Mouse (Mus musculus) spleen, adult 18-20 months (tissue): Measurements from ENCODE around the gene Tet2.

ENCODE experiments used
- DNase-seq, 2 experiments: peaks; one replicate each; pipeline ENCODE4 v3.0.0; 2022; ENCODE audit warnings: mixed read lengths in 2 of 2

The Tet2 gene

DNA sequence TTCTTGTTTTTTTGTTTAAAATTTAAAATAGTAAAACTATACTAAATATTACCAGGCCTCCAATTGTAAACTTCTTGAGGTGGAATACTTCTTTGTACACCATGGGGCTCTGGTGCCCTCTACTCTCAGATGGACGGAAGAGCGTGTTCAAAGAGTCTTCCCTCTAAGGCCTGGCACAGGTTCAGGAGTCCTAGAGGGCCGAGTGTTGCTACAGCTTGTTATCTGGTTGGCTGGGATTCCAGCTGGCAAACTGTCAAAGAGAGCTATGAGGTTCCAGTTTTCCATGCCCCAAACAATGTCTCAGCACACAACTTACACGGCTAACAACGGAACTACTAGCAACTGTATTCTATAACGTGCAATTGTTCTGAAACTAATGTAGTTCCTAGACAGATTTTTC, 28.8 kb downstream of the Tet2 start:
- DNase-seq, result no peak

DNA sequence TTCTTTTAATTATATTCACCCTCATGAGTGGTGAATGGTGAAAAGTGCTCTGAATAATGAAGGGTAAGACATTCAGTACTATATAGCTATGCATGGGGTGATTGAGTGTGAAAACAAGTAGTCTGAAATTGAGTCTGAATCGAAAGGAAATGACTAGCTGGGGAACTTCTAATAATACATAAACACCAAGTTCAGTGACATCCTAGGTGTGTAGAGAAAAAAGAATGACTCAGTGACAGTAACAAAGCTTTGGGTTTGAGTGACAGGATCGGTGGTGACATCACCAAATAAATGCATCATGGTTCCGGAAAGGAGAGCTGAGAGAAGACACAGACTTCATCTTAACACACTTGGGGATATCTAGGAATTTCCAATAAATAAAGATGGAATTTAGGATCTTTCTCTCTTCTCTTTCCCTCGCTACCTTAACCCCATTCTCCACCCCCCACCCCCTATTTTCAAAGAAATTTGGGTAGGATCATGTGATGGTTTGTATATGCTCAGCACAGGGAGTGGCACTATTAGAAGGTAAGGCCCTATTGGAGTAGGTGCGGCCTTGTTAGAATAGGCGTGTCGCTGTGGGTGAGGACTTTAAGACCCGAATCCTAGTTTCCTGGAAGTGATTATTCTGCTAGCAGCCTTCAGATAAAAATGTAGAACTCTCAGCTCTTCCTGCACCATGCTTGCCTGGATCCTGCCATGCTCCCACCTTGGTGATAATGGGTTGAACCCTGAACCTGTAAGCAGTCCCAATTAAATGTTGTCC, 29.6 kb downstream of the Tet2 start:
- no peak for DNase-seq

DNA sequence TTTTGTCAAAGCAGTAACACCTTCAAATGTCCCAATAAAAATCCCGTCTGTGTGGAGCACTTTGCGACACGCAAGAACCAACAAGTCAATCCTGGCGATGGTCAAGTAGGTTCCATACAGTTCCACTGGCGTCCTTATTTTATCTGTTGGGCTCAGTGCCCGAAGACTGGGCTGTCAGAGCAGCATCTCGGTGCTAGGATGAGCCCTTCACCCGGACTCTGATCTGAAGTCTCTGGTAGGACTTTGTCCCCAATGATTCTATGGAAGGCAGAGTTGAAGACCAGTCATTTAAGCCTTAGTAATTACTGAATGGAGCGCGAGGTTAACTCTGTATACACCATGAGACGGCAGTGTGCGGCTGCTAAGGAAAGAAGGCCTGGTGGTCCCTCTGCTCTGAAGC, 30.6 kb downstream of the Tet2 start:
- no peak for DNase-seq

DNA sequence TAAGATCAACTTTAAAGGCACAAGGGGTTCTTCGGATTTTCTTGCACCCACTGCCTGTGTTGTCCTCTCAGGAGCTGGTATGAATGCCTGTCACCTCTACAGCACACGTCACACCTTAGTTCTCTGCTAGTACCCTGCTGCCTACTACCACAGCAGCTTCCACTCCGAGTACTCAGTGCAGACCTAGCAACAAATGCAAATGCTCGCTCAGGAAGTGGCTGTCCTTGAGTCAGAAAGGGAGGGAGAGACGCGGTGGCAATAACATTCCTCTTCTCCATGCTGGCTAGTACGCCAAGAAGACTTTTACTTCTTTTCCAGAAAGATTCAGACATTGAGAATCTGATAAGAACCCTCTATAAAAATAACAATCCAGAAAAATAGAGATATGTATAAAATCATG, 31.5 kb downstream of the Tet2 start:
- DNase-seq, result no peak

DNA sequence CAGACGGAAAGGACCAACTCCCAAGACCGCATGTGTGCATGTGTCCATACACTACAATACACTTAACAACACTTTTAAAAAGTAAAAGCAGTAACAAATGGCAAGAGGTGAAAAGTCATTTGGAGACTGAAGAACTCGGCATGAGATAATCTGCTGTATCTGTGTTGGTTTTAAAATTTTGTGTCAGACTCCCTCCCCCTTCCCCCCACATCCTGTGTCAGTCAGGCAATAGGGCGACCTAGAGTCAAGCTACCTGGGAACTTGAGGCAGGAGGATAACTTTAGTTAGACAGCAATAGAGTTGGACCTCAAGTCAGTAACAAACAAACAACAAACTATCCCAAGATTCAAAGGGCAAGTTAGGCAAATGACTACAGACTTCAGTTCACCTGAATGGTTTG, 34.6 kb downstream of the Tet2 start:
- no peak for DNase-seq

DNA sequence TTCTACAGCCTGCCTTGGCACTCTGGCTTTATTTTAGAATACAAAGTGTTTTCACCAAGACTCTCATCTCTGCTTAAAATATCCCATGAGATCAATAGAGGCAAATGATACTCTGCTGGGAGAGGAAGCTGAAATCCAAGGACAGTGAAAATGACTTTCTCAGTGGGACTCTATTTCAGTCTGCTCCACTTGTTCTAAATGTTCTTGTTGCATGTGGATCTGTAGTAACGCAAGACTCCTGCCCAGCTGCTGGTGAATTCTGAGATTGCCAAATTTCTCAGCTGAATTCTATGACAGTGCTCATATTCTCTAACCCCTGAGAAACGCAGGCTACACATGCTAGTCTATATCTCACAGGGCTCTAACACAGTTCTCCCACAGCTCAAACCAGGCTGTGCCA, 35.1 kb downstream of the Tet2 start:
- DNase-seq, result no peak

DNA sequence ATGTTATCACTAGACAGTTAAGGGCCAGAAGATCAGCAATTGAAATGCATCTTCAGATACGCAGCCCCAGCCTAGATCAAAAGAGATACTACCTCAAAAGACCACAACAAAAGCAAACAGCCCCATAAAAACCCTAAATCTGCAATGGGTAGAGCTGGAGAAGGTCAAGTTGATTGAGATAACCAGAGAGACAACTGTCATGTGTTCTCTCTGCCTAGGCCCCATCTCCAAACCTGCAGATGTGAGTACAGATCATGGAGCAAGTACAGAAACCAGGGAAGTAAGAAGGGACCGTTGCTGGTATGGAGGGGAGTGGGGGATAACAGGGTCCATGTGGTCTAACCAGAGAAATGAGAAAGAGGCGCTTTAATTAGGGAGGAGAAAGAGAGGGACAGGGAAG, 36.1 kb downstream of the Tet2 start:
- DNase-seq, result no peak

DNA sequence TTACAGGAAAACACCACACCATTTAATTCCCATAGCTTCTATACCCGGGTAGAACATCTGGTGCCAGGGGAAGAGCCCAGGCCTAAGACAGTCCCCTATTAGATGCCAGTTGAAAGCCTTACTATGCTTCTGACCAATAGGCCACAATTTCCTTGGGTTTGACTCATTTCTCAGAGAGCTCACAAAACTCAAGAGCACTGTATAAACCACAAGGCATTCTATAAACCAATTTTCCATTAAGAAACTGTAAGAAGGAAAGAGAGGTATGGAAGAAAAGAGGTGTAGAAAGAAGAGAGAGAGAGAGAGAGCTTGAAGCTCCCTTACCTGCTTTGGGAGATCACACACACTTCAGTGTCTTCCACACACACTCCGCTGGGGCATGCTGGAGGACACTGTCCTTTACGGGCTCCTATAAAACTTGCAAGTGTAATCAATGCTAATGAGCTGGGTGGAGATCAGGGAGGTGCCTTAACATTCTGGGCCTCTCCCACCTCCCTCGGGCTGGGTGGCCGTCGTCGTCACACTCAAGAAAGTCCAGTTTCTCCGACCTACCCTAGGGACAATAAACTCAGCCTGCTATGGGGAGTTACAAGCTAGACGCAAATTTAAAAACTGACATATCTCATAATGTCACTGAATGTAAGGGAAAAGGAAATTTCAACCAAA, 38.5 kb downstream of the Tet2 start:
- DNase-seq, result no peak

DNA sequence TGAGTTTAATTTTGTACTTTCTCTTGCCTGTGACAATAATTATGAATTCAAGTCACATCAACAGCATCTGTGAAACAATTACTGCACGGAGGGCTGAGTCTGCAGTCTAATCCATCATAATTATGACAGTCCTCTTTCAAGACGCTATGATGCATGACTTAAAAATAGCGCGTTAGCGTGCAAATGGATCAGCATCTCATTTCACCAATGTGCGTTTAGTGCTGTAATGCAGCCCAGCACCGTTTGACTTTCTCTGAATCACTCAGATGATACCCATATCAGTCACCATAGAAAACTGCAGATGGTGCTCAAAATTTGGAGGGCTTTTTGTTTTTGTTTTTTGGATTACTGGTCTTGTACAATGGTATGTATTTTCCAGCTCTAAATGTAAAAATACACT, 48.0 kb downstream of the Tet2 start:
- DNase-seq, result no peak

DNA sequence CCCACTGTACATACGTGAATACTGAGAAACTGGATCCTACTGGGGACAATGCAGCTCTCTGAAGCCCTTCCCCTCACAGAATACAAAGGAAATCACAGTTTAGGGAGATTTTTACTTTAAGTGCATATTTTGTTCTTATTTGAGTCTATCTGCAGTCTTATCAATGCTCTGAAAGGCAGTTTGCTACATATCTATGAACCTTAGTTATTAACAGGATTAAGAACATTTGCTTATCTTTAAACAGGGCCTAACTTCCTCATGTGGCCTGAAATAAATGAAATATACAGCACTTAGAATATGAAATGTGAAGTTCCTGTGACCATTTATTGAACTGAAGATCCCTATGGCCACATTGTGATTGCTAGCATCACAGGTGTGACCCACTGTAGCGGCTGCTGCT, 53.6 kb downstream of the Tet2 start:
- no peak for DNase-seq

DNA sequence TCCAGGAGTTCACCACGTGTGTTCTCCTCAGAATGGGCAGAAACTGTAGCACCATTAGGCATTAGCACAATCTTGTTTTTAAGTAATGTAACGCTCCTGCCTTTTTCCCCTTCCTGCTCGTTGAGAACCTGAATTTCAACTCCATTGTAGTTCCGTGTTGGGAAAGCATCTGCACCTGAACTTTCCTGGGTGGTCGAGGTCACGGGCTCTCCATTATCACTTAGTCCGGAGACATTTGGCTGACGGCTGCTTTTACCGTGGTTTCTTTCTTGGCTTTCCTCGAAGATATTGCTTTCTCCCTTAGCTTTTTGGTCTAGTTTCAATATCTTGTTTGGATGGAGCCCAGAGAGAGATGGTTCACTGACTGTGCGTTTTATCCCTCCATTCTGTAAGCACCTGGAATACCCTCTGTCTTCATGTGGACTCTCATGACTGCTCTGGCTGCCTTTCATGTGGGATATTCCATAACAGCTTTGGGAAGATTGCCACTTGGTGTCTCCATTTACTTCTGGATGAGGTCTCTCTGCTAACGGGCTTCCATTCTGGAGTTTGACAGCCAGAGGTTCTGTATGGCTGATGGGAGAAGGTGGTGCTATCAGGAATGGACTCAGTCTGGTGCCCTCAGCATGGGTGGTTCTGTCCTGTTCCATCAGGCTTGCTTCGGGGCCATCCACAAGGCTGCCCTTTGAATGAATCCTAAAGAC, 56.8 kb downstream of the Tet2 start:
- no peak for DNase-seq

DNA sequence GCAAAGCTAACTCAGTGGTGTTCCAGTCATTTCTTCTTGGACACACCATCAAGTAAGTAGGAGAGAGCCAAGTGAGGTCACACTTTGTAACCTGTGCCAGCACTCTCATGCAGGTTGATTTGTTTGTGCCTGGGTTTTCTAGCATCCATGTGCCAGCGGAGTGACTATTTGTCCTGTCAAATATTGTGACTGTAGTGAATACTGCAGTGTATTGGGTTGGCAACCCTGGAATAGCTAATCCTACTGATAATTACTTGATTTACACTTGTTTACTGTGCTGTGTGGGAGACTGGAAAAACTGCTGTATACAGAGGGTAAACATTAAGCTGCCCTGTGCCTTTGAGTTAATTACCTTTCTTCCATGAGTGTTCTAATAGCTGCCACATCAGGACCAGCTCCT, 62.1 kb downstream of the Tet2 start:
- DNase-seq, result no peak

DNA sequence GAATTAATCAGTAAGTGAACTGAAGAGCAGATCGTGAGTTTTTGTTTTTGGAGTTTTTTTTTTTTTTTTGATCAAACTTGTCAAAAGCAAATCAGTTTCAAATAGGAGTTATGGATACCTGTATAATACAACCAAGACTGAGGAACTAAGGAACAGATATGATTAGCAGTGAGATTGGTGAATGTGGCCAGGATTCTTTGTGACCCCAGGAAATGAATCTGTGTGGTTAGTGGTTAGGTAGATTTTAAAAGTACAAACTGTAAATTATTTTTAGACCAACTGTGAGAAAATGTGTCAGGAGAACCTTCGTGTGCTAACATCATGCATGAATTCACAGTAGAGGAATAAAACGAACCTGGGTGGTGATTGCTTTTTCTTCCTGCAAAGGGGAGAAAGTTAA, 66.0 kb downstream of the Tet2 start:
- no peak for DNase-seq

DNA sequence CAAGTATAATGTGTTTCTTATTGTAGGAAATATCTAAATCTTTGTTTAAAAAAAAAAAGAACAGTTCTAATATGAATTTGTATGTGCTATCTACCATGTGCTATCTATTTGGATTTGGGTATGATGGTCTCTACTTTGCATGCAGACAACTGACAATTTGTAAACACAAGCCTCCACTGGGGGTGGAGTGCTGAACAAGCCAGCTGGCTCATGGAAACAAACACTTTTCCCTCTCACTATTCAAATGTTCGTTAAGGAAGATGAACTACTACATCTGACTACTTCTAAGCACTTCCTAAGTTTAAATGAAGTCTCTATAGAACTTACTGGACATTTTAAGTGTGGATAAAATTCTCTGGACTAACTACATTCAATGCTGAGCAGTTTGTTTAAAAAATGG, 71.2 kb downstream of the Tet2 start:
- DNase-seq, result no peak

DNA sequence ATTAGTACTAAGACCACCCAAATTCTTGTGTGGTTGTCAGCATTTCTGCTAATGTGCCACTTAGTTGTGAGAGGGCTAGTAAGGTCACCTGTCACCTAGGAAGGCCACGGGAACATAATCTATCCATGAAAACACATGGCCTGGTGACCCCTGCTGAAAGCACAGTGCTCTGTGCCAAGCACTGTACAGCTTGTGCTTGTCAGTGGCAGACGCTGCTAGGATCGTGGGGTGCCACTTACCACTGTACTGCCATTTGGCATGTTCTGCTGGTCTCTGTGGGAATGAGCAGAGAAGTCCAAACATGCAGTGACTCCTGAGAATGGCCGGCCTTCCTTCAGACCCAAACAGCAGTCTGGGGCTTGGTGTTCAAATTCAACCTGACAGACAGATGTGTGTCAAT, 73.8 kb downstream of the Tet2 start:
- no peak for DNase-seq

DNA sequence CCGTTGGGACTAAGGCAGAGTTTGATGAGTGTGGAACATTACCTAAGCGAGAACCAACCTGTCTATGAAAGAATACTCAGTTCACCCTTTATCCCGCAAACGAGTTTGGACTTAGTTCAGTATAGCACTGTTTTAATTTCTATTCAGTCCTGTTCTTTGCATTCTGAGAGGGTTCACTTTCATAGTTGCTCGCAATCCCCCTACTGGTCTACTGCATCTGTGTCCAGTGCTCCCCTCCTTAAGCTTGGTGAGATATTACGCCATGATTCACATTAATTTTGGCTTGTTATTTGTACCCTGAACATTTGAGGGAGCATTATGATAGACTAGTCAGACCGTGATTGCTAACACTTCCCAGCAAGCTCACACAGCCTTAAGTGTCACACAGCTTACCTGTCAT, 76.1 kb downstream of the Tet2 start:
- DNase-seq, result no peak

DNA sequence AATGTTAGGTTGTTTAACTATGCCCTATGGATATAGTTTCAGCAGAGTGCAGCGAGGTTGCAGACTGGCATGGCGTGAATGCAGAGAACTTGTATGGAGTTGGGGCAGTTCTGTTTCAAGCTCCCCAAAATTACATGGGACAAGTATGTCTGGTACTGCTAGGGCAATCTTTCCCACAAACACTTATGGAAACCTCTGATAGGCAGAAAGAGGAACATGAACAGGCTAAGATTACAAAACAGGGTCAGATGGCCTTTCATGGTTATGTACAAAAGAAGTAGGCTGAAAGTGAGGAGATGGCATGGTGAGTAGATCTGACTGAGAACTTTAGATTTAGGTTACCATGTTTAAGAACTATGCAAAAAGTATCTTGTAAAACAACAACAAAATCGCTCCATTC, 81.7 kb downstream of the Tet2 start:
- no peak for DNase-seq

DNA sequence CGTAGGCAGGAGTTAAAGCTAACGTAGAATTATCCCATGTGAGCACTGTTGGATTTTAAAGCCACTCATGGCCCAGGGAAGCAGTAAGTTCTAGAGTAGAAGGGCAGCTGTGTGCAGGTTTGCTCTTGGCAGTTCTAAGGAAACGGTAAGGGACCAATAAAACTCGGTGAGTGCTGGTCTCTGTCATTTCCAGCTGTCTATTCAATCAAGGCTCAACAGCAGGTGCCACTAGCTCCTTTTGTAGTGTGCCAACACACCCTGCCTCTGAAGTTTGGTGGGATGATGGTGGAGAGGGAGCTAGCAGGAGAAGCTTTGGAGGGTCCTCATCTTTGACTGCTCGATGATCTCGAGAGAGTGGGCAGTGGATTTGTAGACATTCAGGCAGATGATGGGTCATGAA, 82.5 kb downstream of the Tet2 start:
- no peak for DNase-seq

DNA sequence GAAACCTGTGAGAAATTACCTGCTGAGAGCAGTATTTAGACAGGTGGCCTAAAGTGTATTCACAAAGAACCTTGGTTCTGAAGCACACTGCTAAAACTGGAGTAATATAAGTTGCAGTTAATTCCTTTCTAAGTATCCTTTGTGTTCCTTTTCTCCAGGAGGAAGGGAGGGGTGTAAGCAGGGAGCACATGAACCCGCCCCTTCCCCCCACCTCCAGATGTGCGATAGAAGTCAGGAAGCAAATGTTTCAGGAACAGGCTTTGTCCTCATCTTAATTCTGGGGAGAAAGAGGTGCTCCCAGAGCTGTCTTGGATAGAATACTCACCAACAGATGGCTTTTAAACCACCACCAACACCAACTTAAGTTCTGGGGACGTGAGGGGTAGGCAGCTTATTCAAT, 82.9 kb downstream of the Tet2 start:
- no peak for DNase-seq

DNA sequence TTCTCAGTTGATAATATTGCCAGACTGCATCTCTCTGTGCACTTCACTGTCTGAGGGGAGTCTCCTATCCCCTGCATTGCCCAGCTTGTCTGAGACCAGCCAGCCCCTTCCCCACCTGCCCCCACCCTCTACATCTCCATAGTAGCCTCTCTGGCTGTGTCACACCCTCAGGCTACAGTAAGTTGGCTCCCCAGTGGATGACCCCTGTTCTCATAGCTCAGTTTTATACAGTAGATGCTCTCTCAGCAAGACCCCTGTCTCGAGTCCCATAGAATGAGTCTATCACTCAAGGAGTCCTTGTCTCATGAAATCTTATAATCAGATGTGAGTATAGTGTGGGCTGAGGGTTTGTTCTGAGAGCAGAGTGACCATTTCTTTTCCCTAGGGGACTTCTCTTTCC, 85.8 kb downstream of the Tet2 start:
- no peak for DNase-seq

DNA sequence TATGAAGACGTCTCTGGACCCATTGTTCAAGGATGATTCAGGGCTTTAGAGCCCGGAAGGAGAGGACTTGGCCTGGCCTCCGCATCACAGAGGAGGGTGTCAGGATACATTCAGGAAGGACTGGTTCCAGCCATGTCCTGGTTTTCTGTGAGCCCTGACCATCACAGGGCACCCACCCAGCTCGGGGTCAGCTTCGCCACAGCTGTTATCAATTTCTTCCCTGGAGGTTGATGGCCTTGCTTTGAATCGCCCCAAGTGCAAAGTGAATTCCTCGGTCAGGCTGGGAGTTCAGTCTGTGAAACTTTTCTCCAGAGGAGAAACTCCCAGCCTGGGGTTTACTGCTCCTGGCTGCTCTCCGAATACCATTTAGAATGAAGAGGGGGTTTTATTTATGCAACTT, 91.0 kb downstream of the Tet2 start:
- DNase-seq, result no peak

DNA sequence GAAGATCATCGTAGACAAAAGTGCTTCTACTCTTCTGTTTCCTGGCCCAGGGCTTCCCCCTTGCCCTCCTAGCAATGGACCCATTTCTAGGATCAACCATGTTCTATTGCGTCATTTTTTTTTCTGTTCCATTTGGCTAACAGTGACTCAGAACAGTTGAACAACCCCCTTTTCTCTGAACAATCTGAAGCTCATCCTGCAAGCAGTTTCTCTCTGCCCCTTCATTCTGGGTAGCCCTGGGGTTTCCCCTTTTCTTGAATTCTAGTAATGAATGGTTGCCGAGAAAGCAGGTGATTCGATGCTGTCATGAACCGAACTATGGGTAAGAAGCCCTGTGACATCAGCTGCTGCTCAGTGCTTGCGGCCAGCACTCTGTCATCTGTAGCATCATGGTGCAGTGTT, 108.0 kb downstream of the Tet2 start:
- DNase-seq, result no peak

DNA sequence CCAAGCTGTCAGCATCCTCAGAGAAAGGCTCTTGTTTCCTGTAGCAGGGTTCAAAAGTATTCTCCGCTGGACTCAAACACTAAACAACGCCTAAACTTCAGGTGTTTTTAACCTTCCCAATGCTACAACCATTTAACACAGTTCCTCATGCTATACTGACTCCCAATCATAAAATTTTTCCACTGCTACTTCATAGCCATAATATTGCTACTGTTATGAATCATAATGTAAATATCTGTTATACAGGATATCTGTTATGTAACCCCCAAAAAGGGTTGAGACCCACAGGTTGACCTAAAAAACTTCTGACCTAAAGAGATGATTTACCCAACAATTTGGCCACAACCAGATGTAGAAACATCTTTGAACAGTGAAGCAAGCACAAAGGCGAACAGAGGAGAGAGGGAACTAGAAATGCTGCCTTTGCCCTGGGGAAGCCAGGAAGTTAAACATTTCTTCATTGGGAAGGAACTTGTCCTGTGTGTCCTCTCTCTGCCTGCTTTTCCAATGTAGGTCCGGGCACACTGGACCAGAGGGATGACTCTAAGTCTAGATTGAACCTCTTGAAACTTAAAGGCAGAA, 108.6 kb downstream of the Tet2 start:
- no peak for DNase-seq

DNA sequence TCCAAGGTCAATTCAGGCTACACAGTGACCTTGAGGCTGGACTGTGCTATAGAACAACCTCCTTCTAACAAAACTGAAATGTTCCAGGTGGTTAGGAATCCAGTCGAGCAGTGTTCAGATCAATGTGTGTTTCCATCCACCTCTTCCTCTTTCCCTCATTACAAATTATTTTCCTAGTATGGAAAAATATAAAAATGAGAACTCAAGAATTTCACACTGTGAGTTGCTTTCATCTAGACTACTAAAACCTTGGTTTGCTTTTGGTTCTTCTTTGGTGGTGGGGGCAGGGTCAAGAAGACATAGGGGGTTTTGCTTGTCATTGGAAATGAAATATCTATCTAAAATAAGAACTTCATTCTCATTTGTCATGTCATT, 109.2 kb downstream of the Tet2 start:
- no peak for DNase-seq
